Mouse (Mus musculus): ENCODE measurements around the gene Pparg.

Pparg gene

DNA sequence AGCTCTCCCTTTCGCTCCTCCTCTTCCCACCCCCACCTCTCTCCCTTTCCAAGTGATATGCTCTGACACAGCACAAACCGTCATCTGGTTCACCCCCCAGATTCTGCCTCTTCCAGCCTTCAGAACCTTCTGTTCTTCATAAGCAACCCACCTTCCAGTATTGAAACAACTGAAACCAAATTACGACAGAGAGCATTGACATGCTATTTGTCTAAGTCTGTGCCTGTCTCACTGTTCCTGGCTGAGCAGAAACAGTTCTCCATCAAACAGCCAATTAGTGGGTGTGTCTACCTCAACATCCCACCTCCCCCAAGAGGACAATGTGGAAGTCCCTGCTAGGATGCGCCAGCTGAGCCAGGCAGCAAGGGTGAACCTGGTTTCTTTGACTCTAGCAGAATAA is 157.2 kb downstream of the Pparg start:
- DNase-seq, result no peak

DNA sequence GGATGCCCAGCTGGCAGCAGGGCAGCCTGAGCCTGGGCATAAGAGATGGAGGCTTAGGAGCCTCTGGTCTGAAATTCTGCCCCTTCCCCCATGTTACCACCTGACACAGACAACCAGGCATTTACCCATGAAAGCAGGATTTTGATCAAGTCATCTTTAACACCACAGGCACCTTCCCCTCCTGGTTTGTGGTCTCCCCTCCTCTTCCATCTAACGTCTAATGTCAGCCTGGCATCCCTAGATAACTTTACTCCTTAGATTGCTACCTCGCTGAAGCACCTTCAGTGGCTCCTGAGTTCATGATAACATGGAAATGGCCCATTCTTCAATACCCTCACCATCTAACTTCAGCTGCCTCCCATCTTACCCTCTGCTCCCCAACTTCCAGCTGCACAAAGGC is 157.6 kb downstream of the Pparg start:
- DNase-seq, result no peak

DNA sequence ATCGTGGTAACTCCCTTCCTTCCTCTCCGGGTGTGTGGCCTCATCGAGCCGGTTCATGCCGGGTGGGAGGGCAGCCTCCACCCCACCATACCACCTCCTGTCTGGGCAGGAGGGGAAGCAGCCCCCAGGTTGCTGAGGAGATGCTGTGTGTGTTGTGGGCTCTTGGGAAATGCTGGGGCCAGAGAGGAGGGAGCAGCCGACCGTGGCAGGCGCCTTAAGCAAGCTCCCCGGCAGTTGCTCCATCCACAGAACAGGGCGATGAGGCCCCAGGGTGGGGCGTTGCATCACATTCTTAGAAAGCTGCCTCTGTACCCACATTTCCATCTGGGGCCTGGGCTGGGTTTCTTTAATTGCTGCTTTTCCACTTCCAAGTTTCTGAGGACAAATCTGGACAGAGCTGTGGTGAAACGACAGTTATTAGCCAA is 158.5 kb downstream of the Pparg start:
- DNase-seq, result no peak

DNA sequence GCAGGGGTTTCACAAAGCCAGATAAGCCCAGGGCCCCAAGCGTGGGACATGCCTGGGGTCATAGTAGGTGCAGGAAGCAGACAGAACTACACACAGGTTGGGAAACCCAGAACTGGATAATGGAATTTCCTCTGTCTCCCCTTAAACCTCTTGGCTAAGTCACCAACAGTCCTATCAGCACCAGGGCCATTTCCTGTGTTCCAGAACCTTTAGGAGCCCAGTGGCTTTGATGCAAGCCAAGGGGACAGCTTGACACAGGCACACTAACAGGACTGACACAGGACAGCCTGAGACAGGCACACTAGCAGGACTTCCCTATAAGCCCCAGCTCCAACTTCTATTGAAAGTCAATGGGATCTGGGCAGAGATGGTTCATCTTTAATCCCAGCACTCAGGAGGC is 161.2 kb downstream of the Pparg start:
- DNase-seq, result no peak

DNA sequence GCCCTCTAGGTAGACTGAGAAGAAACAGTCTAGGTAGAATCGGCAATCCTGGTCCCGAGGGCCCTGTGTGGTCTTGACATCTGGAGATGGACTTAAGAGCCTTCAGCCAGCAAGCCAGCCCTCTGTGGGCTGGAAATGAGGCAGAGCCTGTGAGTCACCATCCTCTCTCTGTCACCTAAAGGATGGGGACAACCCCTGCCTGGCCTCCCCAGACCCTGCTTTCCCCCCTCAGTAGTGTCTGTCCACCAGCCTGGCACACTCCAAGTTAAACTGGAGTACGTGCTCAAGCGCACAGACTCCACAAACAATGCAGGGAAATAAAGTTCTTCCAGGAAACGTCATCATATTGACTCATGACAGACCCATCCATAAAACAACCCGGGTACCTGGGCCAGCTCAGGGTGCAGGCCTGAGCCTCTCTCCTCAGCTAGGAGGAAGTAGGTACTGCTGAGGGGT is 162.0 kb downstream of the Pparg start:
- no peak for DNase-seq

DNA sequence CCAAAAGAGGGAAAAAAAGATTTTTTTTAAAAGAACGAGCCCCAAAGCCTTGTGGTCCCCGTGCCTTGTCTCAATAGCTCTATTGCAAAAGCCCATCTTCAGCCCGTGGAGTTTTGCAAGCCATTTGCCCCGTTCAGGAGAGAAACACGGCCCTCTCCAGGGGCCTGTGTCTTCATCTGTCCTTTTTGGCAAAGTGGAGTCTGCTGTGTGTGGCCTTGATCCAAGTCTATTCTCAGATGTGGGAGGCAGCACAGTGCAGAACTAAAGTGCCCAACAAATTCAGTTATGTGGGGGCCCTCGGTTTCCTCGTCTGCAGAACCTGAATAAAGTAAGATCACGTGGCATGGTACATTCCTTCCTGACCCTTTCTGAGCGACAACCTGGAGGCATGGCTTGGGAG is 162.4 kb downstream of the Pparg start:
- DNase-seq, result peak; percentile 64

DNA sequence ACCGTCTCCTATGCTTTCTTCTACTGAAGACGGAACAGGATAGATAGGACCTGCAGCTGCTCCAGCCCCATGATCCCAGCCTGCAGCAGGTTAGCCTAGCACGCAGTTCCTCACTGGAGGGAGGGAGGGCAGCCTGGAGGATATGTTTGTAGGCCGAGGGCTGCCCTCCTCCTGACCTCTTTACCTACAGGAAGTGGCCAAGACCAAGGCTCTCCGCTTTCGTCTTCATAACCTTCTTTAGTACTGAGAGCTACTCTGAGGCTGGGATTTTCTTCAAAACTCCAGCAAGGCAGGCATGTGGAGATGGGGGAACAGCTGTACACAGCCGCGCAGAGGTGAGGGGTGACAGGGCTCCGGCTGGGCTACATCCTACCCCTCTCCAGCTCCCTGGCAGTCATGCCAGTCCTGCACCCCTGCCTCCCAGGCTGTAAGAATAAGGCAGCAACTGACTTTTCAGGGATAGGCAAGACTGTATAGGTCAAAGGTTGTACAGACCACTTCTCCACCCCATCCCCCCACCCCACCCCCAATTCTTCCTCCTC is 163.8 kb downstream of the Pparg start:
- no peak for DNase-seq

DNA sequence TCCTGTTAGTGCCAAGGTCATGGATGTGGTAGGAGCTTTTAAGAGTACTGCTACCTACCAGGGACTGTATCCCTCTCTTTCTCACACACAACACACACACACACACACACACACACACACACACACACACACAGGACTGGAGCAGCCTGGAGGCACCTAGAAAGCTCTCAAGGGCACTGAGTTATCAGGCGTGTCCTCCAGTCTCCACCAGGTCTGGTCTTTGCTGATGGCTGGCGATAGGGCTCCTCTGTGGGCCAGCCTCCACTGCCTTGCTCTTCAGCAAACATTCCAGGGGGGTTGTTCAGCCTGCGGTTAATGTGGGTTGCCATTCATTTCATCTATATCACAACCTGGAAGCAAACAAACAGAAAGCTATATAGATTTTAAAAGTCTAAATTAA is 166.7 kb downstream of the Pparg start:
- DNase-seq, result no peak

DNA sequence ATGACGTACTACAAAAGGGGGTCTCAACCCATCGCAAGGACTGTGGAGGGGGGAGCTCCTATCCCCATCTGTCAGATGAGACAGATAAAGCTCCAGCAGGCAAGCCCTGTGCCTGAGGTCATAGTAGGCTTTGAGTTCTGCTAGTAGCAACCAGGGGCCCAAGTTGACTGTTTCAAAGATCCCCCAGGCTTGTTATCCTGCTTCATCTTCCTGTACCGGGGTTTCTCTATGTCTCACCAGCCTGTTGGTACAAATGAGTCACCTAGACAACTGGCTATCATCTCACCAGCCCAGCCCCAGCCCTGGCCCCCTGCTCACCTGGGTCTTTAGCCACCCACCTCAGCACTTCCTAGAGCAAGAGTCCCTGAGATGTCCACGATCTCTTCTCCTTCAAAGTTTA is 167.6 kb downstream of the Pparg start:
- DNase-seq, result no peak

DNA sequence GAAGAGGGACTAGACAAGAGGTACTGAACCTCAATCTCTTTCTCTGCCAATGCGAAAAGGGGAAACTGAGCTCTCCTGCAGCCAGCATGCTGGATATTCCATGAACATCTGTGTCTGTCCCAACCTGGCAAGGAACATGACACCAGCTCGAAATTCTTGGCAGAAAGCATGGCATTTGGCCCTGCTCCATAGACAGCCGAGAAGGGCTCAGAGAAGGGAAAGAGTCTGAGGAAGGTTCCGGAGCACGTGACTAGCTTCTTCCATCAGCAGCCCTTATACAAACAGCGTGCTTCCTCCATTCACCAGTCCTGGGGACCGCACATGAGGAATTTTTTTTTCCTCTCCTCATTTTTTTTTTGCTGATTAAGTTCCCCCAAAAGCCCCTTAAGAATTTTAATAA is 173.9 kb downstream of the Pparg start:
- peak; percentile 26 for DNase-seq

DNA sequence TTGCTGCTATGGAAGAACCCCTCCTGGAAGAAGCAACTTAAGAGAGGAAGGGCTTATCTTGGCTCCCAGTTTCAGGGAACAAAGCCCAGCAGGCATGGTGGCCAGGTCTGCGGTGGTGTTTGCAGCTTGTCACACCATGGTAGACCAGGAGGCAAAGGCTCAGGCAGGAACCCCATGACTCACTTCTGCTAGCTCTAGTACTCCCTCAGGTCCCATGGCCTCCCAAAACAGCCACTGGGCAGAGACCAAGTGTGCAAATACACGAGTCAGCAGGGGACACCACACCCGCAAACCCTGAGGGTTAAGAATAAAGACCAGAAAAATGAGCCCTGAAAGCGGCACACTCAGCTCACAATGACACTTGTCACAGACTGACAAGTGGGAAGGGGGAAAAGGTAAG is 175.4 kb downstream of the Pparg start:
- no peak for DNase-seq

DNA sequence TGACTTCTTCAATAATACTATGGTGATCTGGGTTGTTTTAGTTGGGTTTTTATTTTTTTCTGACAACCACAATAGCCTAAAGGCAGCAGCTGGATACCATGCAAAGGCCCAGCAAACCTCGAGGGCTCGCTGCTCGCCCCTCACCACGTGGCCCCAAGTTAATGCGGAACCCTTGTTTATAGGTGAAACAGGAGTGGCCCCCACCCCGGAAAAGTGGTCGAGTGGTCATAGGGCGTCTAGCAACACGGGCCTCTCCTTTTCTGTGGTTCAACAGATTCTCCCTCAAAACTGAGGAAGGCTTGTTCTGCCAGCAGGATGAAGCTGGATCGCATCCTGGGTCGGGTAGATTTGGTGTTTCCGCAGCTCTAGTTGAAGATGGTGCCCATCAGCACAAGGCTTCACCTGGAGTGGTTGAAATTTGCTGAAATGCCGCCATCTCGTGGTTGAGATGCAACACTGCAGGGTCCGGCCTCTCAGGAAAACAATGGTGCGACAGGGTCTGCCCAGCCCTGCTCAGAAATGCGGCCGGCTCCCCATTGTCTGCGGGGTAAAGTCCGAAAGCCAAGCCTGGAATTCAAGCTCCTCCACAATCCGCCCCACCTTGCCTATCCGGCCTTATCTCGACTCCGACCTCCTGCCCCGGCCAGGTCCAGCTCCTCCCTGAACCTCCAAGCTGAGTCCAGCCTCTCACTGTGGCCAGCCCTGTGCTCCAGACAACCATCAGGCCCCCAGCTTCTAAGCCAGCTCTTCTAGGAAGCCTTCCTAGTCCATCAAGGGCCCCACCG is 178.1 kb downstream of the Pparg start:
- peak; percentile 86 for DNase-seq

Data from cerebellum, adult 8-10 months (tissue).